Mouse (Mus musculus) gastrocnemius, postnatal 25 days (tissue): Measurements from ENCODE around the gene Retreg1. TPM values are rescaled to one million over a fixed set of nuclear protein-coding genes. Genes with fewer than 3 reads are reported as not detected.

Source experiments
- DNase-seq: peaks from one replicate; pipeline ENCODE4 v3.0.0; 2022
- long read RNA-seq, 2 experiments: library from polyadenylated mRNA; stranded (forward); transcript quantifications; one replicate each; pipeline ENCODE4 v2.0.0; 2021
- total RNA-seq, 2 experiments: library from RNA; stranded (reverse); gene quantifications; 1 replicate in 1 of 2; 2 replicates in 1 of 2; pipeline ENCODE4 v1.2.3; 2021

The Retreg1 gene
- 100 to 1,000 TPM in 1 of 2 experiments, 10 to 100 TPM in 1; 77.9 to 145 TPM for total RNA-seq
- long read RNA-seq, experiment 1, transcript Retreg1-205 (7 exons, 3,200 nt), result major isoform, 66 of 92 reads
- long read RNA-seq, experiment 1, partial matches to known transcripts, result 1 of 92 reads
- long read RNA-seq, experiment 1, other reads (novel, unspliced or antisense), result 24 of 92 reads
- long read RNA-seq, experiment 2, transcript Retreg1-205 (7 exons, 3,200 nt), result major isoform, 67 of 87 reads
- long read RNA-seq, experiment 2, partial matches to known transcripts, result 9 of 87 reads
- long read RNA-seq, experiment 2, other reads (novel, unspliced or antisense), result 6 of 87 reads

- DNase-seq, result peak; percentile 80
Observed at GRCm38 (mm10) chr15:25843086-25843991, at the start of gene Retreg1. TSS of gene Retreg1 (plus strand) at chr15:25843180.

DNA sequence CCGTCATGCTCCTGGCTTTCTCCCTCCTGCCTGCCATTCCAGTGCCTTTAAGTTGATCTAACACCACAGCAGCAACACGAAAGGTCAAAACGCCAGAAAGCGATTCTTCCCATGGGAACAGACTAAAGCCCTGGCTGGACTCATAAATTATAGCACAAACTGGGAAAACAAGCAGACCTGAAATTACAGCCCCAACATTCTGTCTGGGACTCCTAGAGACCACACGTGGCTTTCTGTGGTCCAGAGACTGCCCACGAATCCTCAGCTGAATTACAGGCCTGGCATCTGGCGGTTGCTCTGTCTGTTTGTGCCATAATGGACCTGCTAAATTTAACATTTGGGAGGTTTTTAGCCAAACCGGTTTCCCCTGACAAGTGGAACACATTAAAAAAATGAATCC lies 48.9 kb upstream of the Retreg1 start:
- no peak for DNase-seq

DNA sequence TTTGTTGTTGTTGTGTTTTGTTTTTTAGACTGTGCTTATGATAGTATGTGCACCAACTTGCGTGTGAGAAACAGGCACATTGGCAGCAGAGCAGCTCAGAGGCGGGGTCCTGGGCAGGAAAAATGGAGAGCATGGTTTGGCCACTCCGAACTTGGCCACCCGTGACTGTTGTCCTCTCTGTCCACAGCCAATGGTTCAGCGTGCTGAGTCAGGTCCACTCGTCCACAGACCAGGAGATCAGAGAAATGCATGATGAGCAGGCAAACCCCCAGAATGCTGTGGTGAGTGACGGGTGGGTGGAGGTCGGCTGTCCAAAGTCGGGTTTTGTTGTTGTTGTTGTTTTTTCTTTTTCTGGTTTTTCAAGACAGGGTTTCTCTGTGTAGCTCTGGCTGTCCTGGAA lies 47.5 kb upstream of the Retreg1 start:
- no peak for DNase-seq

DNA sequence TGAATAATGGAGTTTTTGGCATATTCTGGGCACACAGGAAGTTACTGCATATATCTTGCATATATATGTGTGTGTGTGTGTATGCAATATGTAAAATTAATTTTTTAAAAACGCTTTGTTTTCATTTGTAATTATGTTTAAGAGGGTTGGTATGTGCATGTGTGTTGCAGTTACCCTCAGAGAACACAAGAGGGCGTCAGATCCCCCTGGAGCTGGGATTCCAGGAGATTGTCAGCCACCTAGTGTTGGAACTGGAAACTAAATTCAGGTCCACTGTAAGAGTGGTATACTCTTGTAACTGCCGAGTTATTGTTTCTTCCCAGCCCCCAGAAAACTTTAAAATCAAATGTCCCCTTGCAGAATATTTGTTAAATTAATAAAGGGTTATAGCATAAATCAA lies 46.6 kb upstream of the Retreg1 start:
- DNase-seq, result no peak

DNA sequence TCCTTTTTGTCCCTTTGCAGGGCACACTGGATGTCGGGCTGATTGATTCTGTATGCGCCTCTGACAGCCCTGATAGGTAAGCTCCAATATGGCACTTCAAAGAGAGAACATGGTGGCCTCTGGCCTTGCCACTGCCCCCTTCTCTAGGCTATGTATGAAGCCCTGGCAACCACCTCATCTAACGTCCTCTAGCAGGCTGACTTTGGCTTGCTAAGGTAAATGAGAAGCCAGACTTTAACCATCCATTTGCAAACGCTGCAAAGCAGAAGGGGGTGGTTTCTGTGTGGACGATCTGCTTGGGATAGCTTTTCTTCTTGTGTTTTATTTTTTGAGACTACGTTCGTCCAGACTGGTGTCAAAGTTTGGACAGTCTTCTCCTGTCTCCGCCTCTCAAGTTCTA lies 45.8 kb upstream of the Retreg1 start:
- DNase-seq, result no peak

- DNase-seq, result no peak
Observed at GRCm38 (mm10) chr15:25797888-25798287, 45.1 kb upstream of the Retreg1 start.

- no peak for DNase-seq
Observed at GRCm38 (mm10) chr15:25801726-25802125, 41.3 kb upstream of the Retreg1 start.

DNA sequence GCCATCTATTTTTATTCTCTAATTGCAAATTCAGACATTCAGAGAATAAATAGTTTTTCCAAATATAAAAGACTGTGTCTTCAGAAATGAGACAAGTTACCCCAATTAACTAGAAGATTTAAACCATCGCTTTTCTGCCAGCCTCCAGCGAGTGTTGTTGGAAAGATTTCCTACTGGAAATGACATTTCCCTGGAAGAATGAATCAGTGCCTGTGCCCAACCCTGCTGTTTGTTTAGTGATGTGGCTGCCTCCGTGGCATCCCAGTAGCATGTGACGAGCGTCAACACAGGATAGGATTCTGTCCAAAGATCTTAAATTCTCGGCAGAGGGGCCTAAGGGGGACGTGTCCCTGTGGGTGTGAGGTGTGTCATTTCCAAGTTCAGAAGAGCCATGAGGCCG lies 40.8 kb upstream of the Retreg1 start:
- DNase-seq, result no peak

- DNase-seq, result no peak
Observed at GRCm38 (mm10) chr15:25803111-25803510, 39.9 kb upstream of the Retreg1 start.

DNA sequence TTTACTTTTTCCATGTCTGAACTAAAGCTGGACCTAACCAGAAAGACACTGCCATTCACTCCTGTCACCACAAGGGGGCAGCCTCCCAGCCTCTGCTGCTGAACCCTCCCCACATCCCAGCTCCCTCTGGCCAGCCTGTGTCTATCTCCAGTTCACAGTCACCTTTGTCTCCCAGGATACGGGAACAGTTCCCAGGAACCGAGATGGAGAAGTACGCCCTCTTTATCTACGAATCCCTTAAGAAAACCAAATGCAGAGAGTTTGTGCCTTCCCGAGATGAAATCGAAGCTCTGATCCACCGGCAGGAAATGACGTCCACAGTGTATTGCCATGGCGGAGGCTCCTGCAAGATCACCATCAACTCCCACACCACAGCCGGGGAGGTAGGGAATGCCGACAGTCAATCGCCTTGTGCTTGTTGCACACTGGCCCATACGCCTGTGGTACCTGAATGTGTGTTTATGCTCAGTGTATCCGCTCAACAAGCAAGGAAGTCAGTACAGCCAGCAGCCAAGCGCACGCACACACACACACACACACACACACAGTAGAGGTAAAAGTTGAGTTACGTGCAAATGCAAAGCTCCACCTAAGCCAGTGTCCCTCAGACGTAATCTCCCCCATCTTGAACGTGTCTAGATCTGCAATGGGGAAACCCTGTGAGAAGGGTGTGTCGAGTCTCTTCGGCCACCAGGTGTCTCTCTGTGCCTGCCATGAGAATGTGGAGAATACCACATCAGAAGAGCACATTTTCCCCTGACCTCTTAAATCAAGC lies 37.5 kb upstream of the Retreg1 start:
- peak; percentile 61 for DNase-seq

DNA sequence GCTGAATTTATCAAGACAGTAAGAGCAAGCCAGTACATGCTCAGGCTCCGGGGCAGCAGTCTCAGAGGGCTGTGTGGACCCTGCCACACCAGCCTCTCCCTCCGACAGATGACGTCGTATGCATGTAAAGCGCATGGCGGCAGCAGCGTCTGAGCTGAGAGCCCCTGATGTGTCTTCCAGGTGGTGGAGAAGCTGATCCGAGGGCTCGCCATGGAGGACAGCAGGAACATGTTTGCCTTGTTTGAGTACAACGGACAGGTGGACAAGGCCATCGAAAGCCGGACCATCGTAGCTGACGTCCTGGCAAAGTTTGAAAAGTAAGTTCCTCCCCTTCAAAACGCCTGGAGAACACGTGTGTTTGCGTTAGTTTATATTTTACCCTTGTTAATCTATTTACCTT lies 36.6 kb upstream of the Retreg1 start:
- DNase-seq, result no peak

GRCm38 (mm10) chr15:25806878-25807277 lies 36.1 kb upstream of the Retreg1 start:
- no peak for DNase-seq

GRCm38 (mm10) chr15:25808677-25809460 lies 34.1 kb upstream of the Retreg1 start:
- no peak for DNase-seq

DNA sequence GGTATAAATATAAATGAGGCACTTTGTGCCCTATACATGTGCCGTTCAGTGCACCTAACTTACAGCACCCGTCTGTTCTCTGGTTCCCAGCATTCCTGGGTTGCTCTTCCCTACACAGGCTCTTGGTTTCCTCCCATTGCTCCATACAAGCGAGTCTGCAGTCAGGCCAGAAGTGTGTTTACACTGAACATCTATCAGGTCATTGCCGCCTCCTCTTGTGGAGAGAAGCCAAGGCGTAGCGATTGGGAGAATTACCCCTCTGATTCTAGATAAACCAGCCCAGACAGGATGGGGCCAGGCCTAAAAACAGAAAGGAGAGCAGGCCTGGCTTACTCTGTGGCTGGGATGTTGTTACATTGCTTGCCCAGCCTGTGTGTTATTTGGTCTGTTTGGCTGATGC lies 33.3 kb upstream of the Retreg1 start:
- DNase-seq, result no peak

- DNase-seq, result no peak
Observed at GRCm38 (mm10) chr15:25811834-25812250, 31.1 kb upstream of the Retreg1 start.

GRCm38 (mm10) chr15:25812479-25812878 lies 30.5 kb upstream of the Retreg1 start:
- DNase-seq, result no peak

DNA sequence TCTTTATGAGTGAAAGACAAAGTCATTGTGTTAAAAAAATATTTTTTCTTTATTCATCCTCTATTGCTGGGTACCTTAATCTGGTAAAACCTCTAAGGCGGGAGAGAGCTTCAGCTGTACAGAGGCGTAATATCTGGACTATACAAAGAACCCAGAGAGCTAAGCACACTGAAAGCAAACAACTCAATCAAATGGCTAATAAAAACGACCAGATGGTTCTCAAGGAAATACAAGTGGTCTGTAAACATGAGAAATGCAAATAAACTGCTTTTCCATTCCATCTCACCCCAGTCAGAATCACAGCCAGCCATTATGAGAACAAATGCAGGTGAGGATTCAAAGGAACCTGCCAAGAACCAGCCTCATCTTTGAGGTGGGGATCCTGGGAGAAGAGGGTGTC lies 28.4 kb upstream of the Retreg1 start:
- DNase-seq, result no peak

GRCm38 (mm10) chr15:25817191-25817590 lies 25.8 kb upstream of the Retreg1 start:
- DNase-seq, result no peak

GRCm38 (mm10) chr15:25821981-25822380 lies 21.0 kb upstream of the Retreg1 start:
- DNase-seq, result no peak

GRCm38 (mm10) chr15:25822656-25823055 lies 20.3 kb upstream of the Retreg1 start:
- DNase-seq, result no peak

GRCm38 (mm10) chr15:25826531-25826961 lies 16.4 kb upstream of the Retreg1 start:
- DNase-seq, result no peak

DNA sequence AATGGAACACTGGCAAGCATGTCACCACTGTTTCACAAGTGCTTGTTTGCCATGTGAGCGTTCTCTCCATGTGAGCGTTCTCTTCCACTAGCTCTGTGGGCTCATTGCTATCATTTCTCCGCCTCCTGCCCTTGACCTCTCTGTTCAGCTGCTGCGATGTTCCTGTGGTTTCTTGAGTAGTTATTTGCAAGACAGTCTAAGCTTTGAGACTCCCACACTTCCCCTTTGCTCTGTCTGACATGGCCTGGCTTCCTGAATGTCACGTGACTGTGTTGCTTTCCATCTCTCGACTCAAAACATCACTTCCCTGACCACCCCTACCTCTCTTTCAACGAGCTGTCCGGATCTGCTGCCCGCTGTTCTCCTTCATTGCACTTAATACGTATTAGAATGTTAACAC lies 14.5 kb upstream of the Retreg1 start:
- no peak for DNase-seq
